Mouse (Mus musculus) MEL (cell line): ENCODE data around the gene Upk2. TPM values are rescaled to one million over a fixed set of nuclear protein-coding genes. Genes with fewer than 3 reads are reported as not detected.

ENCODE experiments used
- DNase-seq: peaks from one replicate; pipeline ENCODE4 v3.0.0; 2011; ENCODE audit warnings: low read depth, low spot score
- H3K27ac ChIP-seq: 2 replicates; pipeline ENCODE4 v1.5.1; 2012; ENCODE audit warnings: low read depth, mild to moderate bottlenecking, control low read depth, low read length, moderate library complexity; ENCODE audit not compliant: control insufficient read depth
- H3K27me3 ChIP-seq, 2 experiments: fragments of 150-350 bp in 1 of 2; sonication (generic) in 1 of 2; 2 replicates each; pipeline ENCODE4 v1.6.1; 2012; ENCODE audit warnings: low read length in 2 of 2, mild to moderate bottlenecking in 2 of 2, improper control_type of control experiment in 1 of 2, moderate library complexity in 1 of 2; ENCODE audit not compliant: insufficient read depth in 2 of 2, control insufficient read depth in 1 of 2
- H3K36me3 ChIP-seq, 2 experiments: 2 replicates each; pipeline ENCODE4 v1.6.1; 2012 to 2014; ENCODE audit warnings: low read length in 2 of 2, improper control_type of control experiment in 1 of 2, inconsistent platforms in 1 of 2, mild to moderate bottlenecking in 1 of 2; ENCODE audit not compliant: insufficient read depth in 2 of 2, control insufficient read depth in 1 of 2
- H3K4me1 ChIP-seq, 2 experiments: fragments of 150-350 bp in 1 of 2; sonication (generic) in 1 of 2; 2 replicates each; pipeline ENCODE4 v1.6.1; 2012; ENCODE audit warnings: low read length in 2 of 2, improper control_type of control experiment in 1 of 2, mild to moderate bottlenecking in 1 of 2; ENCODE audit not compliant: insufficient read depth in 2 of 2, control insufficient read depth in 1 of 2
- H3K4me3 ChIP-seq, 2 experiments: fragments of 150-350 bp in 1 of 2; sonication (generic) in 1 of 2; 2 replicates each; pipeline ENCODE4 v1.5.1; 2012; ENCODE audit warnings: low read depth in 2 of 2, low read length in 2 of 2, mild to moderate bottlenecking in 2 of 2, moderate library complexity in 2 of 2, control low read depth in 1 of 2, improper control_type of control experiment in 1 of 2; ENCODE audit not compliant: control insufficient read depth in 1 of 2, insufficient read depth in 1 of 2
- H3K79me2 ChIP-seq: 2 replicates; pipeline ENCODE4 v1.6.1; 2012; ENCODE audit warnings: mild to moderate bottlenecking, low read length, moderate library complexity; ENCODE audit not compliant: control insufficient read depth, poor library complexity, insufficient read depth
- H3K9ac ChIP-seq: 2 replicates; pipeline ENCODE4 v1.6.1; 2012; ENCODE audit warnings: low read depth, mild to moderate bottlenecking, control low read depth, low read length, moderate library complexity; ENCODE audit not compliant: control insufficient read depth, poor library complexity, severe bottlenecking
- H3K9me3 ChIP-seq: fragments of 150-350 bp; sonication (generic); replicated peaks from 2 replicates; pipeline ENCODE4 v1.6.1; 2012; ENCODE audit warnings: mild to moderate bottlenecking, low read length, improper control_type of control experiment, moderate library complexity; ENCODE audit not compliant: insufficient read depth
- BHLHE40 ChIP-seq: IDR thresholded peaks from 2 replicates; pipeline ENCODE4 v1.6.1; 2012; ENCODE audit warnings: low read depth, mild to moderate bottlenecking, inconsistent platforms, low read length, improper control_type of control experiment, borderline replicate concordance
- CHD1 ChIP-seq: IDR thresholded peaks from 2 replicates; pipeline ENCODE4 v1.6.1; 2012; ENCODE audit warnings: low read depth, mild to moderate bottlenecking, inconsistent platforms, low read length, improper control_type of control experiment
- CTCF ChIP-seq, 3 experiments: IDR thresholded peaks in 2 of 3; conservative IDR thresholded peaks in 1 of 3; 2 replicates each; pipeline ENCODE4 v1.5.1; 2011 to 2012; ENCODE audit warnings: low read length in 3 of 3, low read depth in 2 of 3, mild to moderate bottlenecking in 2 of 3, improper control_type of control experiment in 1 of 3, inconsistent platforms in 1 of 3, mixed read lengths in 1 of 3, moderate library complexity in 1 of 3; ENCODE audit not compliant: control insufficient read depth in 1 of 3, insufficient read depth in 1 of 3, poor library complexity in 1 of 3, severe bottlenecking in 1 of 3
- E2F4 ChIP-seq: IDR thresholded peaks from 2 replicates; pipeline ENCODE4 v1.6.1; 2011; ENCODE audit warnings: low read depth, low read length, improper control_type of control experiment, borderline replicate concordance
- ETS1 ChIP-seq: IDR thresholded peaks from 2 replicates; pipeline ENCODE4 v1.6.1; 2012; ENCODE audit warnings: low read depth, mild to moderate bottlenecking, inconsistent platforms, low read length, improper control_type of control experiment, moderate library complexity
- JUND ChIP-seq: IDR thresholded peaks from 2 replicates; pipeline ENCODE4 v1.6.1; 2011; ENCODE audit warnings: low read depth, mild to moderate bottlenecking, improper control_type of control experiment, low read length
- KAT2A ChIP-seq: conservative IDR thresholded peaks from 2 replicates; pipeline ENCODE4 v1.6.1; 2012; ENCODE audit warnings: low read depth, low read length, improper control_type of control experiment, inconsistent platforms
- MEF2A ChIP-seq: IDR thresholded peaks from 2 replicates; pipeline ENCODE4 v1.6.1; 2014; ENCODE audit warnings: low read depth, mild to moderate bottlenecking, inconsistent platforms, low read length, improper control_type of control experiment; ENCODE audit not compliant: poor library complexity, insufficient replicate concordance, severe bottlenecking; ENCODE audit errors: extremely low read depth
- MYC ChIP-seq: IDR thresholded peaks from 2 replicates; pipeline ENCODE4 v1.6.1; 2011; ENCODE audit warnings: low read depth, mild to moderate bottlenecking, low read length, improper control_type of control experiment, moderate library complexity
- NELFE ChIP-seq: IDR thresholded peaks from 2 replicates; pipeline ENCODE4 v1.6.1; 2011; ENCODE audit warnings: low read depth, low read length, improper control_type of control experiment
- POLR2A ChIP-seq, 2 experiments: IDR thresholded peaks; 2 replicates each; pipeline ENCODE4 v1.6.1; 2011 to 2012; ENCODE audit warnings: low read length in 2 of 2, mild to moderate bottlenecking in 2 of 2, control low read depth in 1 of 2, improper control_type of control experiment in 1 of 2, low read depth in 1 of 2, moderate library complexity in 1 of 2; ENCODE audit not compliant: control insufficient read depth in 1 of 2, insufficient read depth in 1 of 2, poor library complexity in 1 of 2
- POLR2AphosphoS2 ChIP-seq: IDR thresholded peaks from 2 replicates; pipeline ENCODE4 v1.6.1; 2011; ENCODE audit warnings: low read length, improper control_type of control experiment
- POLR2AphosphoS5 ChIP-seq: IDR thresholded peaks from 2 replicates; pipeline ENCODE4 v1.6.1; 2012; ENCODE audit warnings: low read depth, borderline replicate concordance, mild to moderate bottlenecking, inconsistent platforms, low read length, moderate library complexity, mixed read lengths
- RAD21 ChIP-seq: IDR thresholded peaks from 2 replicates; pipeline ENCODE4 v1.6.1; 2011; ENCODE audit warnings: mild to moderate bottlenecking, low read depth, low read length, improper control_type of control experiment
- SIN3A ChIP-seq: IDR thresholded peaks from 2 replicates; pipeline ENCODE4 v1.6.1; 2012; ENCODE audit warnings: low read length, improper control_type of control experiment, inconsistent platforms
- SMC3 ChIP-seq: IDR thresholded peaks from 2 replicates; pipeline ENCODE4 v1.6.1; 2011; ENCODE audit warnings: low read depth, low read length, improper control_type of control experiment
- TAL1 ChIP-seq: IDR thresholded peaks from 2 replicates; pipeline ENCODE4 v1.6.1; 2012; ENCODE audit warnings: mild to moderate bottlenecking, inconsistent platforms, low read length, moderate library complexity, mixed read lengths
- TBP ChIP-seq: IDR thresholded peaks from 2 replicates; pipeline ENCODE4 v1.8.0; 2011; ENCODE audit warnings: low read depth, low read length, improper control_type of control experiment
- TCF12 ChIP-seq: IDR thresholded peaks from 2 replicates; pipeline ENCODE4 v1.6.1; 2014; ENCODE audit warnings: low read depth, mild to moderate bottlenecking, inconsistent platforms, low read length, improper control_type of control experiment, moderate library complexity
- UBTF ChIP-seq: IDR thresholded peaks from 2 replicates; pipeline ENCODE4 v1.6.1; 2012; ENCODE audit warnings: low read depth, mild to moderate bottlenecking, inconsistent platforms, low read length, improper control_type of control experiment, moderate library complexity, borderline replicate concordance; ENCODE audit not compliant: insufficient read depth
- USF1 ChIP-seq: IDR thresholded peaks from 2 replicates; pipeline ENCODE4 v1.6.1; 2014; ENCODE audit warnings: low read depth, mild to moderate bottlenecking, inconsistent platforms, low read length, improper control_type of control experiment, moderate library complexity
- ZC3H11A ChIP-seq: IDR thresholded peaks from 2 replicates; pipeline ENCODE4 v1.6.1; 2012; ENCODE audit warnings: low read depth, mild to moderate bottlenecking, inconsistent platforms, low read length, improper control_type of control experiment
- polyA plus RNA-seq, 2 experiments: library from polyadenylated mRNA; stranded (reverse) in 1 of 2; unstranded in 1 of 2; fragments of >175 nt in 1 of 2; fragments of >200 nt in 1 of 2; gene quantifications; 2 replicates each; pipeline versions ENCODE4 v1.2.1 to v1.2.4; 2012; ENCODE audit warnings: low replicate concordance in 2 of 2, low read depth in 1 of 2; ENCODE audit not compliant: insufficient read length in 2 of 2, insufficient read depth in 1 of 2, missing spikeins in 1 of 2
- total RNA-seq: library from RNA; depleted of rRNA; stranded (reverse); fragments of 300-350 nt; gene quantifications from 2 replicates; pipeline ENCODE4 v1.2.3, GENCODE M21; 2012

Gene Upk2
- total and polyA plus RNA-seq, 3 experiments, result not detected

DNA sequence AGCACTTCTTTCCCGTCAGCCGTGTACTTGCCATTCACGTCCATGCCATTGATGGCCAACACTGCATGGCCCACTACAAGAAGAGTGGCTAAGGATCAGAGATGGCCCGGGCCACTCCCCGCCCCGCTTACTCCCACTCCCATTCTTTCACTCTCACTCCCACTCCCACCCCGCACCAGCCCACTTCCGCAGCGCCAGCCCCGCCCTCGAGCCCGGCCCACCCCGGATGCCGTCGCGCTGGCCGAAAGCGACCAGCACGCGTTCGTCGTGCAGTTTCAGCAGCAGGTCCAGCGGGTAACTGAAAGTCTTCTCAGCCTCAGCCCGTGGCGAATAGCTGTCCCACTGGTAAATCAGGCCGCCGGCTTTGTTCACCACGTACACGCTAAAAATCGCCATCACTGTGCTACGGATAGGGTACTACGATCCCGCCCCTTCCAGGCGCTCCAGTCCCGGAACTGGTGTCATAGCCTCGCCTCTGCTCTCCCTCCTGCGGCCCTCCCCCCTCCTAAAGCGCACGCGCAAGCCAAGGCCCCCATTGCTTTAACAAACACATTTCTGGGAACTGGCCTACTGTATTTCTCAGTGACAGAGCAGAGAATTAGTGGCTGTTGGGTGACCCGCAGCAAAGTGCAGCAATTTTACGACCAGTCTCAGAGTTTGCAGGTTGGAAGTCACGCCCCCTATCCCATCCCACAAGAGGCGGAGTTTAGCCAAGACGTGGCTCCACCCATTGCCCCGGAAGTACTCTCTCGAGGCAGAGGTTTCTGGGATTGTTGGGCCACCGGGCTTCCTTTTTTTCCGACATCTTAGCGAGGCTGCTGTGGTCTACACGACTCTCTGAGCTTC is 47.6 kb downstream of the Upk2 start, which contains the start of the genes Rps25 and Trappc4 (continued):
- TF ChIP-seq USF1 (no peak), MEF2A (no peak; the same call in 1 of the 2 replicates), ETS1 (0 out of 2 replicates have a peak, but pooled peaks have one; percentile 33), TBP (peak; percentile 88), POLR2AphosphoS2 (no peak; the same call in none of the 2 replicates), JUND (no peak), POLR2AphosphoS5 (0 out of 2 replicates have a peak, but pooled peaks have one; percentile 28), TCF12 (peak; percentile 53; the same call in 1 of the 2 replicates), NELFE (peak; percentile 76), E2F4 (no peak), MYC (no peak; the same call in 1 of the 2 replicates), POLR2A (IDR thresholded peaks at IDR 0.05; ENCODE audit: control insufficient read depth in 1 of 2, insufficient read depth in 1 of 2, low read depth in 1 of 2, low read length in 2 of 2, poor library complexity in 1 of 2) (peak; percentile 74 to 86), ZC3H11A (no peak), TAL1 (no peak), CTCF (IDR thresholded peaks at IDR 0.05 in 2 of 3, conservative IDR thresholded peaks at IDR 0.05 in 1 of 3; ENCODE audit: control insufficient read depth in 1 of 3, insufficient read depth in 1 of 3, low read depth in 2 of 3, low read length in 3 of 3, poor library complexity in 1 of 3, severe bottlenecking in 1 of 3) (no peak)
- TF ChIP-seq, all 39 proteins: peak for 17

- no peak overlapping the region for H3K4me3 ChIP-seq
- TF ChIP-seq USF1 (no peak), MYC (no peak), POLR2AphosphoS2 (no peak), BHLHE40 (no peak), SIN3A (no peak), SMC3 (no peak), RAD21 (no peak), E2F4 (no peak), KAT2A (no peak), CHD1 (no peak), CTCF (IDR thresholded peaks at IDR 0.05 in 2 of 3, conservative IDR thresholded peaks at IDR 0.05 in 1 of 3; ENCODE audit: control insufficient read depth in 1 of 3, insufficient read depth in 1 of 3, low read depth in 2 of 3, low read length in 3 of 3, poor library complexity in 1 of 3, severe bottlenecking in 1 of 3) (no peak), TBP (no peak), TAL1 (no peak), TCF12 (no peak), UBTF (no peak)
- H3K9me3 ChIP-seq, result no peaks in the 10 kb centered on the region
- H3K27me3 ChIP-seq, result no peaks in the 10 kb centered on the region
- peaks cover 29% of the 10 kb centered on the region for H3K79me2 ChIP-seq
- H3K9ac ChIP-seq, result no peak overlapping the region
- H3K27ac ChIP-seq, result no peak overlapping the region
- H3K36me3 ChIP-seq, result peaks cover 8 to 18% of the 10 kb centered on the region in 2 experiments
- peaks cover 0 to 12% of the 10 kb centered on the region in 2 experiments; a peak in 2 of 4 replicates for H3K4me1 ChIP-seq
- DNase-seq, result no peak
These were observed 49.8 kb downstream of the Upk2 start for GRCm38 (mm10) chr9:44405011-44405410.
